Mouse (Mus musculus) thymus, adult 2 months (tissue): ENCODE measurements around the gene Shank2.

Experiments used
- CTCF ChIP-seq: fragments of 200-500 bp; IDR thresholded peaks from 2 replicates; pipeline ENCODE4 v1.5.1; 2012; ENCODE audit warnings: mild to moderate bottlenecking, control low read depth, low read length, moderate library complexity, borderline replicate concordance; ENCODE audit not compliant: control insufficient read depth, poor library complexity, insufficient read depth; ENCODE audit errors: extremely low read depth
- POLR2A ChIP-seq: fragments of 200-500 bp; IDR thresholded peaks from 2 replicates; pipeline ENCODE4 v1.6.1; 2012; ENCODE audit warnings: mild to moderate bottlenecking, low read length, control low read depth, moderate library complexity; ENCODE audit not compliant: control insufficient read depth, poor library complexity, insufficient read depth; ENCODE audit errors: extremely low read depth

- TF ChIP-seq CTCF, result no peak
- no peak for TF ChIP-seq POLR2A
Measured at GRCm38 (mm10) chr7:144462577-144462976, 460.8 kb downstream of the Shank2 start.
